ENCODE assay signal across 14 mouse cellular contexts in the genomic region with DNA sequence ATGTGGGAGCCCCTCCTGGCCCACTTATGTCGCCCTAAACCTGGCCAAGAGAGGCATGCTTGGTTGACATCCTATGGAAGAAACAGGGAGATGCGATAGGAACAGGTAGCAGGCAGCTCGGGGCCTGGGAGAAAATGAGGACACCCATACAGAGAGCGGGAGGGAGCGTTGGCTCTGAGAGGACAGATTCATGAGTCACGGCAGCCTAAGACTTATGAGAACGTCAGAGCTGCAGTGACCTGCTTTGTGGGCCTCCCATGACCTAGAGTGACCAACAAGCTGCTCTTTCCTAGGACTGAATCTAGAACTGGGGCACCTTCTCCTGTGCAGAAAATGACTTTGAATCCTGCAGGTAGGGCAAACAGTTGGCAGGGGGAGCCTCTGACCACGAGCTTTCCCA.
DNase-seq lines count a peak whose midpoint lies in the region; ATAC-seq and TF ChIP-seq lines count a peak whose summit lies in the region.
"Had no signal": no experiment of that assay in that cellular context is flagged by ENCODE, and none has a peak within 500 bp of the region (broad histone marks: within the 10 kb centered on the region; RNA-seq: fewer than 3 reads in every experiment).

No protein-coding gene starts in this region.

- peak; percentile 51; the same call in 1 of the 2 replicates for ATAC-seq in frontal cortex, adult (ENCODE audit: low TSS enrichment)
- ATAC-seq in lung, embryonic 14.5 days (ENCODE audit: insufficient read depth), result no peak
- no peak for ATAC-seq in stomach, embryonic 16.5 days (ENCODE audit: insufficient read depth, low FRiP score)
- ATAC-seq in monocyte, adult 5-6 weeks (replicated peaks; ENCODE audit: insufficient number of reproducible peaks, low FRiP score, low TSS enrichment, poor library complexity, severe bottlenecking), result no peak

- H3K9ac ChIP-seq in lung, embryonic 14.5 days, result no peak overlapping the region
- no peak overlapping the region for H3K9ac ChIP-seq in stomach, embryonic 16.5 days (ENCODE audit: low read length)
- H3K9ac ChIP-seq: forebrain, embryonic 12.5 days; heart, embryonic 12.5 days had no signal

- H3K9me3 ChIP-seq in lung, embryonic 14.5 days (ENCODE audit: low read depth, low read length), result no peaks in the 10 kb centered on the region
- no peaks in the 10 kb centered on the region for H3K9me3 ChIP-seq in stomach, embryonic 16.5 days (replicated peaks; ENCODE audit: control insufficient read depth, low read length)
- H3K9me3 ChIP-seq: forebrain, embryonic 12.5 days; heart, embryonic 12.5 days had no signal

- peak overlapping the region; percentile 88; the same call in 1 of the 2 replicates for H3K27ac ChIP-seq in lung, embryonic 14.5 days (ENCODE audit: low read depth)
- H3K27ac ChIP-seq in stomach, embryonic 16.5 days (ENCODE audit: low read length), result peak overlapping the region; percentile 81
- H3K27ac ChIP-seq: forebrain, embryonic 12.5 days had no signal

- no peaks in the 10 kb centered on the region for H3K27me3 ChIP-seq in lung, embryonic 14.5 days (ENCODE audit: insufficient read depth, low read length)
- no peaks in the 10 kb centered on the region for H3K27me3 ChIP-seq in stomach, embryonic 16.5 days (ENCODE audit: control insufficient read depth, insufficient read depth, low read length)
- H3K27me3 ChIP-seq: forebrain, embryonic 12.5 days had no signal

- WGBS in lung, embryonic 14.5 days, result 74% methylated on average over 8 of the region's 8 CpGs
- 79% methylated on average over 8 of the region's 8 CpGs for WGBS in stomach, embryonic 16.5 days

- TF ChIP-seq CTCF in lung, embryonic 14.5 days (IDR thresholded peaks at IDR 0.05; ENCODE audit: low read depth), result 0 out of 2 replicates have a peak, but pooled peaks have one; percentile 4

- no peaks in the 10 kb centered on the region for H3K36me3 ChIP-seq in lung, embryonic 14.5 days (ENCODE audit: insufficient read depth)
- H3K36me3 ChIP-seq in stomach, embryonic 16.5 days (ENCODE audit: control insufficient read depth, insufficient read depth, low read length), result no peaks in the 10 kb centered on the region
- H3K36me3 ChIP-seq: forebrain, embryonic 12.5 days; heart, embryonic 12.5 days had no signal

- H3K4me1 ChIP-seq in lung, embryonic 14.5 days (ENCODE audit: insufficient read depth), result peaks cover 39% of the 10 kb centered on the region
- H3K4me1 ChIP-seq in stomach, embryonic 16.5 days (ENCODE audit: control insufficient read depth, insufficient read depth, low read length), result peaks cover 34% of the 10 kb centered on the region

- no peak overlapping the region for H3K4me2 ChIP-seq in lung, embryonic 14.5 days
- H3K4me2 ChIP-seq in stomach, embryonic 16.5 days (ENCODE audit: low read depth, low read length), result no peak overlapping the region
- H3K4me2 ChIP-seq: forebrain, embryonic 12.5 days; heart, embryonic 12.5 days had no signal

- peak; percentile 76 for DNase-seq in adrenal gland, adult 2 months
- DNase-seq in adrenal gland, postnatal 4 days (ENCODE audit: low spot score in 2 of 2), result no peak
- DNase-seq in frontal cortex, postnatal 25 days (ENCODE audit: low spot score in 2 of 2), result no peak
- no peak for DNase-seq in lung, embryonic 14.5 days
- no peak for DNase-seq in lung, postnatal 10 days
- DNase-seq: left cerebral cortex, postnatal 4 days; right cerebral cortex, adult 18-20 months; spleen, adult 18-20 months; thymus, postnatal 25 days had no signal

- H3K4me3 ChIP-seq in lung, embryonic 14.5 days (ENCODE audit: low read depth, low read length), result no peak overlapping the region
- H3K4me3 ChIP-seq in stomach, embryonic 16.5 days (replicated peaks; ENCODE audit: low read length), result no peak overlapping the region
- H3K4me3 ChIP-seq: forebrain, embryonic 12.5 days; heart, embryonic 12.5 days had no signal
